Mouse (Mus musculus) cortical plate, adult 2 months (tissue): ENCODE results near the gene 4933407L21Rik.

ENCODE experiments used
- CTCF ChIP-seq: fragments of 200-500 bp; IDR thresholded peaks from 2 replicates; pipeline ENCODE4 v1.5.1; 2011; ENCODE audit warnings: mild to moderate bottlenecking, control low read depth, low read length; ENCODE audit not compliant: insufficient read depth; ENCODE audit errors: extremely low read depth
- POLR2A ChIP-seq: fragments of 200-500 bp; IDR thresholded peaks from 2 replicates; pipeline ENCODE4 v1.6.1; 2011; ENCODE audit warnings: mild to moderate bottlenecking, low read length, control low read depth; ENCODE audit not compliant: insufficient read depth; ENCODE audit errors: extremely low read depth

GRCm38 (mm10) chr1:85957942-85958619 lies 29.8 kb downstream of the 4933407L21Rik start:
- TF ChIP-seq POLR2A, result no peak
- no peak for TF ChIP-seq CTCF
